ENCODE assay signal across 10 mouse cellular contexts in genomic region chr3:103716774-103717760, GRCm38 (mm10). TPM values are rescaled to one million over a fixed set of nuclear protein-coding genes. Genes with fewer than 3 reads are reported as not detected.
DNase-seq lines count a peak whose midpoint lies in the region; ATAC-seq and TF ChIP-seq lines count a peak whose summit lies in the region.
"Had no signal": no experiment of that assay in that cellular context is flagged by ENCODE, and none has a peak within 500 bp of the region (broad histone marks: within the 10 kb centered on the region; RNA-seq: fewer than 3 reads in every experiment).

No protein-coding gene starts in this region.

- H3K27me3 ChIP-seq in lung, embryonic 14.5 days (ENCODE audit: insufficient read depth, low read length), result no peaks in the 10 kb centered on the region
- no peaks in the 10 kb centered on the region for H3K27me3 ChIP-seq in hindbrain, embryonic 13.5 days
- H3K27me3 ChIP-seq: liver, embryonic 15.5 days had no signal

- no peak for TF ChIP-seq CTCF in lung, embryonic 14.5 days (IDR thresholded peaks at IDR 0.05; ENCODE audit: low read depth)
- TF ChIP-seq CTCF in lung, adult 2 months (IDR thresholded peaks at IDR 0.05; ENCODE audit: insufficient read depth, low read length), result no peak

- peaks cover 12% of the 10 kb centered on the region; the same call in 1 of the 2 replicates for H3K4me1 ChIP-seq in lung, embryonic 14.5 days (ENCODE audit: insufficient read depth)
- no peaks in the 10 kb centered on the region for H3K4me1 ChIP-seq in lung, adult 2 months (ENCODE audit: control insufficient read depth, insufficient read depth, low read length)
- peaks cover 30% of the 10 kb centered on the region for H3K4me1 ChIP-seq in hindbrain, embryonic 13.5 days (replicated peaks)
- H3K4me1 ChIP-seq: liver, embryonic 15.5 days had no signal

- H3K36me3 ChIP-seq in lung, embryonic 14.5 days (ENCODE audit: insufficient read depth), result no peaks in the 10 kb centered on the region
- no peaks in the 10 kb centered on the region for H3K36me3 ChIP-seq in hindbrain, embryonic 13.5 days
- H3K36me3 ChIP-seq: liver, embryonic 15.5 days had no signal

- no peaks in the 10 kb centered on the region for H3K9me3 ChIP-seq in lung, embryonic 14.5 days (ENCODE audit: low read depth, low read length)
- no peaks in the 10 kb centered on the region for H3K9me3 ChIP-seq in hindbrain, embryonic 13.5 days
- H3K9me3 ChIP-seq: liver, embryonic 15.5 days had no signal

- H3K4me2 ChIP-seq in lung, embryonic 14.5 days, result no peak overlapping the region
- H3K4me2 ChIP-seq in hindbrain, embryonic 13.5 days, result no peak overlapping the region
- H3K4me2 ChIP-seq: liver, embryonic 15.5 days had no signal

- H3K9ac ChIP-seq in lung, embryonic 14.5 days, result no peak overlapping the region
- no peak overlapping the region for H3K9ac ChIP-seq in hindbrain, embryonic 13.5 days
- H3K9ac ChIP-seq: liver, embryonic 15.5 days had no signal

- ATAC-seq in lung, embryonic 14.5 days (ENCODE audit: insufficient read depth), result peak; percentile 63
- ATAC-seq in hindbrain, embryonic 13.5 days (ENCODE audit: low FRiP score), result peak; percentile 31; the same call in 1 of the 2 replicates

- no peak overlapping the region for H3K4me3 ChIP-seq in lung, embryonic 14.5 days (ENCODE audit: low read depth, low read length)
- H3K4me3 ChIP-seq in lung, adult 2 months (replicated peaks; ENCODE audit: extremely low read depth, low read depth, low read length), result no peak overlapping the region
- no peak overlapping the region for H3K4me3 ChIP-seq in hindbrain, embryonic 13.5 days
- H3K4me3 ChIP-seq: liver, embryonic 15.5 days had no signal

- 39% methylated on average over 15 of the region's 15 CpGs for WGBS in lung, embryonic 14.5 days
- 52% methylated on average over 15 of the region's 15 CpGs for WGBS in lung, adult 2 months
- 32% methylated on average over 15 of the region's 15 CpGs for WGBS in hindbrain, embryonic 13.5 days

- DNase-seq in embryo, embryonic 9.5 days (ENCODE audit: extremely low spot score), result peak; percentile 20
- no peak for DNase-seq in embryo, embryonic 10 days (ENCODE audit: low spot score)
- DNase-seq in lung, embryonic 14.5 days, result peak; percentile 51
- no peak for DNase-seq in lung, adult 2 months
- DNase-seq in neural tube, embryonic 10.5 days (ENCODE audit: extremely low spot score, low spot score), result peak; percentile 23
- no peak for DNase-seq in urinary bladder, postnatal 4 days (ENCODE audit: low spot score in 2 of 2)
- no peak for DNase-seq in spleen, postnatal 36 days (ENCODE audit: low spot score in 2 of 2)
- DNase-seq: cerebellum, postnatal 36 days had no signal

- peak overlapping the region; percentile 81 for H3K27ac ChIP-seq in lung, embryonic 14.5 days (ENCODE audit: low read depth)
- H3K27ac ChIP-seq in hindbrain, embryonic 13.5 days, result peak overlapping the region; percentile 35; the same call in 1 of the 2 replicates
- H3K27ac ChIP-seq: liver, embryonic 15.5 days had no signal

- TF ChIP-seq POLR2A in lung, adult 2 months (IDR thresholded peaks at IDR 0.05; ENCODE audit: borderline replicate concordance, extremely low read depth, low read depth, low read length), result no peak

RNA-seq across cellular contexts. Expression of gene Olfml3, which starts 20.7 kb away (rescaled TPM):
- 79.0 and 82.5 TPM in 2 replicates for polyA plus RNA-seq in lung, embryonic 14.5 days (2014; fragmentation: Nextera tagmentation; extraction: Ambion mirVana)
- polyA plus RNA-seq in lung, adult 2 months (2012; rRNA removed), result 56.3 and 80.9 TPM in 2 replicates
- polyA plus RNA-seq in hindbrain, embryonic 13.5 days (2015; fragmentation: Nextera tagmentation; extraction: Ambion mirVana), result 7.3 and 8.7 TPM in 2 replicates

RNA-seq across cellular contexts. Expression of gene Gm10964, which starts 22.1 kb away (rescaled TPM):
- not detected in 2 replicates for polyA plus RNA-seq in lung, embryonic 14.5 days (2014; fragmentation: Nextera tagmentation; extraction: Ambion mirVana)
- polyA plus RNA-seq in lung, adult 2 months (2012; rRNA removed), result not detected in 2 replicates
- not detected in 2 replicates for polyA plus RNA-seq in hindbrain, embryonic 13.5 days (2015; fragmentation: Nextera tagmentation; extraction: Ambion mirVana)
- polyA plus RNA-seq: liver, embryonic 15.5 days had no signal

Comparison
In these comparisons a context has a peak if more than half of its experiments do, and no peak if none do; other contexts are left out.
1. DNase-seq: peak in embryo, embryonic 9.5 days (single experiment), lung, embryonic 14.5 days (single experiment) and neural tube, embryonic 10.5 days (single experiment); none in embryo, embryonic 10 days (single experiment), lung, adult 2 months (single experiment), urinary bladder, postnatal 4 days (0 of 2) and spleen, postnatal 36 days (0 of 2).